Mouse (Mus musculus) A20 (cell line): Measurements from ENCODE around the gene Igll1.
A peak's percentile ranks its signal among the peaks of the same experiment; 100 is the strongest.
"Not testable (repeated sequence)": the region's sequence is repeated elsewhere in the genome, so short reads cannot be mapped to it uniquely, and the experiment has no call there.

Experiments
- DNase-seq: peaks from one replicate; pipeline ENCODE4 v3.0.0-alpha.2; 2011; ENCODE audit warnings: low read depth, low spot score

Gene Igll1

GRCm38 (mm10) chr16:16863978-16864377 is at the start of gene Igll1:
Igll1 (minus strand) TSS chr16:16863985.
- DNase-seq: no peak

- DNase-seq: no peak
These were observed 49.7 kb upstream of the Igll1 start for GRCm38 (mm10) chr16:16913440-16913839.

GRCm38 (mm10) chr16:16911641-16912597 is 48.1 kb upstream of the Igll1 start:
- DNase-seq: peak; percentile 66

GRCm38 (mm10) chr16:16907799-16908198 is 44.0 kb upstream of the Igll1 start:
- no peak for DNase-seq

- no peak for DNase-seq
These were observed 39.4 kb upstream of the Igll1 start for GRCm38 (mm10) chr16:16903188-16903587.

GRCm38 (mm10) chr16:16902329-16902728 is 38.5 kb upstream of the Igll1 start:
- no peak for DNase-seq

GRCm38 (mm10) chr16:16897056-16897584 is 33.3 kb upstream of the Igll1 start:
- peak; percentile 60 for DNase-seq

- DNase-seq: peak; percentile 97
These were observed 32.7 kb upstream of the Igll1 start, which contains the start of gene Ppm1f for GRCm38 (mm10) chr16:16896382-16897055. Ppm1f (plus strand) TSS chr16:16896469.

GRCm38 (mm10) chr16:16896015-16896381 is 32.2 kb upstream of the Igll1 start:
- no peak for DNase-seq

GRCm38 (mm10) chr16:16892366-16892765 is 28.6 kb upstream of the Igll1 start:
- DNase-seq: no peak

GRCm38 (mm10) chr16:16888341-16888740 is 24.6 kb upstream of the Igll1 start:
- DNase-seq: no peak

- no peak for DNase-seq
These were observed 15.2 kb upstream of the Igll1 start for GRCm38 (mm10) chr16:16879025-16879424.

- peak; percentile 95 for DNase-seq
These were observed 7.0 kb upstream of the Igll1 start, which contains the start of the genes Top3b and Vpreb1 for GRCm38 (mm10) chr16:16870617-16871331. Top3b (plus strand) TSS chr16:16870736. Vpreb1 (minus strand) TSS chr16:16870843.

- DNase-seq: no peak
These were observed 6.4 kb upstream of the Igll1 start for GRCm38 (mm10) chr16:16870241-16870616.

- no peak for DNase-seq
These were observed 2.1 kb upstream of the Igll1 start for GRCm38 (mm10) chr16:16865696-16866561.

- no peak for DNase-seq
These were observed 1.4 kb upstream of the Igll1 start for GRCm38 (mm10) chr16:16865217-16865616.

GRCm38 (mm10) chr16:16862288-16862687 is 1.5 kb downstream of the Igll1 start:
- no peak for DNase-seq

GRCm38 (mm10) chr16:16856731-16857476 is 6.9 kb downstream of the Igll1 start:
- no peak for DNase-seq

- not testable (repeated sequence) for DNase-seq
These were observed 7.7 kb downstream of the Igll1 start for GRCm38 (mm10) chr16:16856054-16856453.

GRCm38 (mm10) chr16:16855541-16855940 is 8.2 kb downstream of the Igll1 start:
- DNase-seq: no peak
